Comparison of ENCODE assay signal across 8 mouse cellular contexts in the genomic region with DNA sequence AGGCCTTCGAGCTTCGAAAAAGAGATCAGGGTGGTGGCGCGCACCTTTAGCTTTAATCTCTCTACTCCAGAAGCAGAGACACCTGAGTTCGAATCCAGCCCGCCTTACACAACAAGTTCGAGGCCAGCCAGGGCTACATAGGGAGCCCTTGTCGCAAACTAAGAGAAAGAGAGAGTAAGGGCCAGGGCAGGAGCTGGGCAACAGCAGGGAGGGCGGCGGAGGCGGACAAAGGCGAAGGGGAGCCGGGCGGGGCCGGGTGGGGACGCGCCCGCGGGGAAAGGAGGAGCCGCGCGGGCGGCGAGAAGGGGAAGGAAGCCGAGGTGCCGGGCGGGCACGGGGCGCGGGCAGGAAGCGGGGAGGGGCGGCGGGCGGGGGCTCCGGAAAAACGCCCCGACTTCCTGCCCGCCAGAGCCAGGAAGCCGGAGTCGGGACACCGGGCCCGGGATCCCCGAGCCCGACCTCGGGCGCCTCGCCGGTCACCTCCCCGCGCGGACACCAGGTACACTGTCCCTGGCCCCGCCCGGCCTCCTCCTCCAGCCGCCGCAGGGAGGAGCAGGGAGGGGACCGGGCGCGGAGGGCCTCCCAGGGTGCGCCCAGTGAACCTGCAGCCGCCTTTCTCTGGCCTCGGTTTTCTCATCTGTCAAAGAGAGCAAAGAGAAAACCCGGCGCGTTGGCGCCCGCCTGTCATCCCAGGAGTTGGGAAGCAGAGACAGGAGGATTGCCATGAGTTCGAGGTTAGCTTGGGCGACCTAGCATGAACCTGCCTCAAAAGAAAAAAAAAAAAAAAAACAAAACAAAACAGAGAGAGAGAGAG. TPM values are rescaled to one million over a fixed set of nuclear protein-coding genes. Genes with fewer than 3 reads are reported as not detected.
DNase-seq lines count a peak whose midpoint lies in the region; ATAC-seq and TF ChIP-seq lines count a peak whose summit lies in the region.

Arhgef1 (plus strand) TSS at position 283 of the 814 bp plus-strand sequence.

- TF ChIP-seq EP300 in ES-Bruce4 (IDR thresholded peaks at IDR 0.05; ENCODE audit: insufficient read depth, low read depth, low read length) = no peak

- intact Hi-C loops in heart, postnatal 14 days (cut with DNase I) = loop anchor here (5.0 to 10.0 kb wide), 2 partner anchors 69 to 322 kb away; partner anchors contain the start of genes Dedd2, Rabac1 and Zfp526

- peak within 1 kb of the TSS; percentile 12 for H3K27ac ChIP-seq in ES-Bruce4 (ENCODE audit: insufficient read depth, low read length)
- H3K27ac ChIP-seq in forebrain, embryonic 10.5 days = peak within 1 kb of the TSS; percentile 88
- H3K27ac ChIP-seq in lung, embryonic 16.5 days (ENCODE audit: low read length) = peak within 1 kb of the TSS; percentile 95

- H3K4me2 ChIP-seq in lung, embryonic 16.5 days (ENCODE audit: low read depth, low read length) = peak within 1 kb of the TSS; percentile 76

- peak within 1 kb of the TSS; percentile 77 for H3K9ac ChIP-seq in ES-Bruce4 (ENCODE audit: low read depth, poor library complexity, severe bottlenecking)
- H3K9ac ChIP-seq in lung, embryonic 16.5 days (ENCODE audit: low read length) = peak within 1 kb of the TSS; percentile 91

- no peaks in the 10 kb centered on the region for H3K9me3 ChIP-seq in ES-Bruce4 (replicated peaks; ENCODE audit: control insufficient read depth, insufficient read depth, low read length, poor library complexity, severe bottlenecking)
- H3K9me3 ChIP-seq in forebrain, embryonic 10.5 days = no peaks in the 10 kb centered on the region
- H3K9me3 ChIP-seq in lung, embryonic 16.5 days (ENCODE audit: control insufficient read depth, low read length) = no peaks in the 10 kb centered on the region

- H3K4me3 ChIP-seq in ES-Bruce4 (ENCODE audit: low read depth, low read length) = peak within 1 kb of the TSS; percentile 62
- H3K4me3 ChIP-seq in forebrain, embryonic 10.5 days = peak within 1 kb of the TSS; percentile 75
- H3K4me3 ChIP-seq in lung, embryonic 16.5 days (ENCODE audit: low read length) = peak within 1 kb of the TSS; percentile 86

- no peaks in the 10 kb centered on the region for H3K36me3 ChIP-seq in ES-Bruce4 (ENCODE audit: control insufficient read depth, insufficient read depth, low read length, poor library complexity, severe bottlenecking)
- H3K36me3 ChIP-seq in forebrain, embryonic 10.5 days (replicated peaks) = peaks cover 5% of the 10 kb centered on the region; the same call in 1 of the 2 replicates
- no peaks in the 10 kb centered on the region for H3K36me3 ChIP-seq in lung, embryonic 16.5 days (ENCODE audit: control insufficient read depth, insufficient read depth, low read length)

- DNase-seq in brain, adult 2 months (ENCODE audit: low read depth, low spot score) = peak; percentile 36
- DNase-seq in forebrain, embryonic 10.5 days (ENCODE audit: extremely low spot score, low spot score) = peak; percentile 53
- peak; percentile 76 to 86 for DNase-seq in heart, postnatal 14 days
- DNase-seq in kidney, postnatal 4 days = peak; percentile 76 to 83
- DNase-seq in ovary, adult 18-20 months (ENCODE audit: low spot score) = peak; percentile 35
- peak; percentile 83 to 88 for DNase-seq in thymus, postnatal 36 days

- ATAC-seq in lung, embryonic 16.5 days (ENCODE audit: low read depth) = peak; percentile 29

- 6% methylated on average over 54 of the region's 68 CpGs for WGBS in forebrain, embryonic 10.5 days
- 5% methylated on average over 25 of the region's 68 CpGs for WGBS in lung, embryonic 16.5 days

- no peak for TF ChIP-seq POLR2A in ES-Bruce4 (IDR thresholded peaks at IDR 0.05; ENCODE audit: insufficient read depth, low read length)

- no peaks in the 10 kb centered on the region for H3K27me3 ChIP-seq in ES-Bruce4 (ENCODE audit: control insufficient read depth, insufficient read depth, low read length, poor library complexity, severe bottlenecking)
- H3K27me3 ChIP-seq in forebrain, embryonic 10.5 days (ENCODE audit: poor library complexity, severe bottlenecking) = no peaks in the 10 kb centered on the region
- H3K27me3 ChIP-seq in lung, embryonic 16.5 days (ENCODE audit: control insufficient read depth, insufficient read depth, low read depth, low read length) = no peaks in the 10 kb centered on the region

- peaks cover 3% of the 10 kb centered on the region for H3K4me1 ChIP-seq in ES-Bruce4 (ENCODE audit: control insufficient read depth, insufficient read depth, low read length)
- H3K4me1 ChIP-seq in forebrain, embryonic 10.5 days = peaks cover 58% of the 10 kb centered on the region
- H3K4me1 ChIP-seq in lung, embryonic 16.5 days (replicated peaks; ENCODE audit: control insufficient read depth, insufficient read depth, low read length) = peaks cover 36% of the 10 kb centered on the region

- no peak for TF ChIP-seq CTCF in ES-Bruce4 (IDR thresholded peaks at IDR 0.05; ENCODE audit: low read depth, low read length)

RNA-seq across cellular contexts. Expression of gene Arhgef1, which starts in this region (rescaled TPM):
- 90.5 and 108 TPM in 2 replicates for polyA plus RNA-seq in ES-Bruce4 (2011; ENCODE audit: insufficient read depth, insufficient read length, low read depth, missing spikeins)
- polyA plus RNA-seq in forebrain, embryonic 10.5 days (2016; fragmentation: Nextera tagmentation; extraction: Ambion mirVana) = 58.2 and 59.2 TPM in 2 replicates
- total RNA-seq in heart, postnatal 14 days (2021) = 10 to 100 TPM; 76.1 to 78.7 TPM
- 119 and 126 TPM in 2 replicates for polyA plus RNA-seq in lung, embryonic 16.5 days (2015; fragmentation: Nextera tagmentation; extraction: Ambion mirVana)

Comparison
In these comparisons a context has a peak if more than half of its experiments do, and no peak if none do; other contexts are left out.
1. Peak in every context shown above with its lines: DNase-seq, ATAC-seq, H3K4me3 ChIP-seq and H3K27ac ChIP-seq.
2. H3K27ac ChIP-seq: peak in every context shown above with its lines; median percentile 95 in lung, embryonic 16.5 days; 88 in forebrain, embryonic 10.5 days; 12 in ES-Bruce4.
3. DNase-seq: peak in every context shown above with its lines; median percentile 86 in thymus, postnatal 36 days; 81 in heart, postnatal 14 days; 80 in kidney, postnatal 4 days; 53 in forebrain, embryonic 10.5 days; 36 in brain, adult 2 months; 35 in ovary, adult 18-20 months.